Mouse (Mus musculus) heart, postnatal 0 days (tissue): ENCODE results near the gene Slc6a21.

Experiments used
- CTCF ChIP-seq: IDR thresholded peaks from 2 replicates; pipeline ENCODE4 v1.5.1; 2016; ENCODE audit warnings: antibody characterized with exemption, control low read depth, low read depth
- EP300 ChIP-seq: IDR thresholded peaks from 2 replicates; pipeline ENCODE4 v1.6.1; 2016; ENCODE audit warnings: antibody characterized with exemption, low read depth

GRCm38 (mm10) chr7:45233580-45234332 lies 43.6 kb upstream of the Slc6a21 start:
- TF ChIP-seq CTCF (no peak), EP300 (no peak)
